Mouse (Mus musculus): Measurements from ENCODE around the gene Ppm1l. TPM values are rescaled to one million over a fixed set of nuclear protein-coding genes. Genes with fewer than 3 reads are reported as not detected.

Ppm1l gene
- polyA plus RNA-seq, 1 experiment from 2014 or later, result 17.0 TPM

DNA sequence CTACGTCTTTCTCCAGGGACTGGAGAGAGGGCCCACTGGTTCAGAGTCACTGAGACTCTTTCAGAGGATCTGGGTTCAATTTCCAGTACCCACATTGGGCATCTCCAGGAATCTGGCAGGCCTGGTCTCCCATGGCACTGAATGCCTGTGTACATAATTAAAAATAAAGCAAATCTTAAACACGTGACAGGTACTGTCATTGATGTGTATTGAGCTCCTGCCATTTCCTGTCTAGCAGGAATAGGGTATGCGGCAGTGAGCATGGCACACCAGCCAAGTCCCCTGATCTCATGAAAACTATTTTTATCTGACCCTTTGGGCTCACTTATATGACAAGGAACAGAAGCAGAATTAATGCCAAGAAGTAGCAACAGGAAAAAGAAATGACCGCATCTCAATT, 110.6 kb downstream of the Ppm1l start:
- ATAC-seq (ENCODE audit: low FRiP score), result no peak
- Histone ChIP-seq H3K27me3 (ENCODE audit: control insufficient read depth, insufficient read depth, low read length) (no peaks in the 10 kb centered on the region), H3K9me3 (ENCODE audit: control insufficient read depth, low read length) (no peaks in the 10 kb centered on the region), H3K36me3 (ENCODE audit: control insufficient read depth, insufficient read depth, low read length) (no peaks in the 10 kb centered on the region), H3K27ac (ENCODE audit: low read depth, low read length) (no peak overlapping the region), H3K4me1 (ENCODE audit: control insufficient read depth, insufficient read depth, low read length) (peaks cover 9% of the 10 kb centered on the region), H3K9ac (ENCODE audit: low read length) (no peak overlapping the region), H3K4me3 (ENCODE audit: low read depth, low read length) (no peak overlapping the region), H3K4me2 (no peak overlapping the region)
- peak; percentile 79 for DNase-seq (ENCODE audit: low spot score, missing footprints)
- 90% methylated on average over 4 of the region's 4 CpGs for WGBS

DNA sequence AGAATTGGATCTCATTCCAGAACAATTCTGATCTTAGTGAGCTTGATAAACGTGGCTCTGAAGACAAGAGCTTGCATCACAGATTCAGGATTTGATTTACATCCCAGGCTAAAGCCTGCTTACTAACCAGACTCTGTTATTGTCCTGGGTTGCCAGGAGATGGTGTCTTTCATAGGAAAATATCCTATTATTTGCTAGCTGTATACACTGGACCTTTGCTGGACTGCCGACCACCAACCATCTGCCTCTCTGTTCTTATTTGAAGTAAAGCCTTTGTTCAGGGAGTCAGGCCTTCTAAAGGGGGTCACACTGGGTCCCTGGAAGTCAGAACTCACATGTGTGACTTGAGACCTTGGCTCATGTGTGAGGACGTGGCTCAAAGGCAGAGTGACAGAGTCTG, 111.6 kb downstream of the Ppm1l start:
- no peak overlapping the region for H3K9ac ChIP-seq (ENCODE audit: low read length)
- H3K27ac ChIP-seq (ENCODE audit: low read depth, low read length), result peak overlapping the region; percentile 48; the same call in 1 of the 2 replicates
- DNase-seq (ENCODE audit: low spot score, missing footprints), result peak; percentile 85
- H3K4me3 ChIP-seq (ENCODE audit: low read depth, low read length), result no peak overlapping the region
- H3K4me2 ChIP-seq, result no peak overlapping the region
- 15% methylated on average over 3 of the region's 3 CpGs for WGBS
- H3K4me1 ChIP-seq (ENCODE audit: control insufficient read depth, insufficient read depth, low read length), result peaks cover 9% of the 10 kb centered on the region
- no peaks in the 10 kb centered on the region for H3K9me3 ChIP-seq (ENCODE audit: control insufficient read depth, low read length)
- H3K27me3 ChIP-seq (ENCODE audit: control insufficient read depth, insufficient read depth, low read length), result no peaks in the 10 kb centered on the region
- ATAC-seq (ENCODE audit: low FRiP score), result peak; percentile 82
- H3K36me3 ChIP-seq (ENCODE audit: control insufficient read depth, insufficient read depth, low read length), result no peaks in the 10 kb centered on the region

DNA sequence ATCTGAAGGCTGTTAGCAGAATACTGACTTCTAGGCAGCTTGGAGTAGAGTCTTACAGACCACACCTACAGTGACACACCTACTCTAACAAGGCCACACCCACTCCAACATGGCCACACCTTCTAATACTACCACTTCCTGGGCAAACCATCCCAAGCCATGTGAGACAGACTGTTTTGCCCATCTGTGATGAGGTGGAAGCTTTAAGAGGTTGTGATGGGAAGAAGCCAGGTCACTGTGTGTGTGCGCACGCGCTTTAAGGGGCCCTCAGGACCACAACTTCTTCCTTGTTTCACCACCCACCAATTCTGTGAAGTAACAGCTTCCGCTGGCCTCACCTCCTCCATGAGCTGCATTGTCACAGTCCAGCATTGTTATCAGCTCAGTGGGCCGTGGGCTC, 112.7 kb downstream of the Ppm1l start:
- DNase-seq (ENCODE audit: low spot score, missing footprints) (peak; percentile 74), ATAC-seq (ENCODE audit: low FRiP score) (no peak)
- no peaks in the 10 kb centered on the region for H3K36me3 ChIP-seq (ENCODE audit: control insufficient read depth, insufficient read depth, low read length)
- 82% methylated on average over 5 of the region's 5 CpGs for WGBS
- H3K4me2 ChIP-seq, result no peak overlapping the region
- H3K27me3 ChIP-seq (ENCODE audit: control insufficient read depth, insufficient read depth, low read length), result no peaks in the 10 kb centered on the region
- H3K4me1 ChIP-seq (ENCODE audit: control insufficient read depth, insufficient read depth, low read length), result peaks cover 9% of the 10 kb centered on the region
- no peaks in the 10 kb centered on the region for H3K9me3 ChIP-seq (ENCODE audit: control insufficient read depth, low read length)
- H3K4me3 ChIP-seq (ENCODE audit: low read depth, low read length), result no peak overlapping the region
- H3K9ac ChIP-seq (ENCODE audit: low read length), result no peak overlapping the region
- no peak overlapping the region for H3K27ac ChIP-seq (ENCODE audit: low read depth, low read length)

- H3K4me1 ChIP-seq (ENCODE audit: control insufficient read depth, insufficient read depth, low read length), result no peaks in the 10 kb centered on the region; the same call in none of the 2 replicates
- 93% methylated on average over 10 of the region's 10 CpGs for WGBS
- no peak for ATAC-seq (ENCODE audit: low FRiP score)
Observed at GRCm38 (mm10) chr3:69433580-69433979, 116.9 kb downstream of the Ppm1l start.

DNA sequence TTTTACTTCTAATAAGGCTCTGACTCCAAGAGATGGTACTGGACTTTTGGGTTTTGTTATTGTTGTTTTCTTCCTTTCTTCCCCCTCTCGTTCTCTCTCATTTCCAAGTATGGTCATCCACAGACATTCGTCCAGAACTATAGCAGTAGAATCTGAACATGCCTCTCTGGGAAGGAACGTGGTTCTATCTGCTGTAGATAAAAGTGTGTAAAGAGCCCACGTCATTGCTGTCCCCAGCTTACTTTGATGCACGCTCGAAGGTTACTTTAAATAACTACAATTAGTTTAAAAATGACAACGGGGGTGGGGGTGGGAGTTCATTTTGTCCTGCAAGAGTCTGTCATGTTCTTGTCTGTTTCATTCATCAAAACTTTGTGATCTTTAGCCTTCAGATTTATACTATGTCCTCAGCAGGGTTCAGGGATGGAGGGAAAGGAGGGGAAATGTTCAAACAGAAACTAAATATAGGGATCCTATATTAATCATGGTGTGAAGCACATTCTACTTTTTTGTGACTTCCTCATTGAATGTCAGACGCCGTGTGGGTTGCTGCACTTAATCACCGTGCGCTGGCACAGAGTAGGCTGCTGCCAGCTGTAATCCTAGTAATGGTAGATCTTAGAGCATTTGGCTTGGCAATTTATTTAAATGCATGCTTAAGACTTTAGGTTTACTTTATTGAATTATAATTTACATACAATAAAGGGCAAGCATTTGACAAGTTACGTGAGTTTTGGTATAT, 122.3 kb downstream of the Ppm1l start:
- no peaks in the 10 kb centered on the region for H3K27me3 ChIP-seq (ENCODE audit: control insufficient read depth, insufficient read depth, low read length)
- 90% methylated on average over 12 of the region's 12 CpGs for WGBS
- no peak for ATAC-seq (ENCODE audit: low FRiP score)
- no peak overlapping the region for H3K4me3 ChIP-seq (ENCODE audit: low read depth, low read length)
- no peak overlapping the region for H3K4me2 ChIP-seq
- H3K4me1 ChIP-seq (ENCODE audit: control insufficient read depth, insufficient read depth, low read length), result no peaks in the 10 kb centered on the region; the same call in 1 of the 2 replicates
- H3K27ac ChIP-seq (ENCODE audit: low read depth, low read length), result no peak overlapping the region
- DNase-seq (ENCODE audit: low spot score, missing footprints), result no peak
- H3K9me3 ChIP-seq (ENCODE audit: control insufficient read depth, low read length), result no peaks in the 10 kb centered on the region
- H3K9ac ChIP-seq (ENCODE audit: low read length), result no peak overlapping the region
- H3K36me3 ChIP-seq (ENCODE audit: control insufficient read depth, insufficient read depth, low read length), result no peaks in the 10 kb centered on the region

More at GRCm38 (mm10) chr3:69433580-69433979, 116.9 kb downstream of the Ppm1l start:
- H3K27me3 ChIP-seq (ENCODE audit: control insufficient read depth, insufficient read depth, low read length), result no peaks in the 10 kb centered on the region
- H3K4me3 ChIP-seq (ENCODE audit: low read depth, low read length), result no peak overlapping the region
- no peak overlapping the region for H3K9ac ChIP-seq (ENCODE audit: low read length)
- H3K4me2 ChIP-seq, result no peak overlapping the region
- no peaks in the 10 kb centered on the region for H3K36me3 ChIP-seq (ENCODE audit: control insufficient read depth, insufficient read depth, low read length)
- peak; percentile 17 for DNase-seq (ENCODE audit: low spot score, missing footprints)
- H3K9me3 ChIP-seq (ENCODE audit: control insufficient read depth, low read length), result no peaks in the 10 kb centered on the region
- H3K27ac ChIP-seq (ENCODE audit: low read depth, low read length), result no peak overlapping the region

GRCm38 (mm10) chr3:69440761-69441160, 124.1 kb downstream of the Ppm1l start:
- Histone ChIP-seq H3K4me3 (ENCODE audit: low read depth, low read length) (no peak overlapping the region), H3K4me1 (ENCODE audit: control insufficient read depth, insufficient read depth, low read length) (no peaks in the 10 kb centered on the region), H3K36me3 (ENCODE audit: control insufficient read depth, insufficient read depth, low read length) (no peaks in the 10 kb centered on the region), H3K27ac (ENCODE audit: low read depth, low read length) (no peak overlapping the region), H3K4me2 (no peak overlapping the region), H3K27me3 (ENCODE audit: control insufficient read depth, insufficient read depth, low read length) (no peaks in the 10 kb centered on the region), H3K9me3 (ENCODE audit: control insufficient read depth, low read length) (no peaks in the 10 kb centered on the region), H3K9ac (ENCODE audit: low read length) (no peak overlapping the region)
- ATAC-seq (ENCODE audit: low FRiP score), result no peak
- DNase-seq (ENCODE audit: low spot score, missing footprints), result peak; percentile 44
- WGBS, result 34% methylated on average over 5 of the region's 5 CpGs

DNA sequence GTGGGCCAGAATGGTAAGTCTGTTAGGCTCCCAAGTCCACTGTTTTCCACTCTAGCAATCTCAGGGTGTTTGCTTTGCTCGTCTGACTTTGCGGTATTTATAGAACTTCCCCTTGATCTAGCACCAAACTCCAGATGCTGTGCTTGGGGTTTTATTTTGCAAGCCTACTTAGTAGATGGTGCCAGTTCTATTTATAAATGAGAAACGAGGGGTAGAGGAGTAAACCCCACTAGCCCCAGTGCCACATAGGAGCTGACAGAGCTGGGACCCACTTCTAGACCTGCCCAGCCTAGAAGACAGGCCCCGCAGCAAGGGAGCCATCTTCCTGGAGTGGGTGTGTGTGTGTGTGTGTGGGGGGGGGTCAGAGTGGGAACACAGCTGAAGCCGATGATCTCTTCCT, 130.3 kb downstream of the Ppm1l start:
- Histone ChIP-seq H3K27me3 (ENCODE audit: control insufficient read depth, insufficient read depth, low read length) (no peaks in the 10 kb centered on the region), H3K36me3 (ENCODE audit: control insufficient read depth, insufficient read depth, low read length) (no peaks in the 10 kb centered on the region), H3K9me3 (ENCODE audit: control insufficient read depth, low read length) (no peaks in the 10 kb centered on the region), H3K4me2 (no peak overlapping the region), H3K9ac (ENCODE audit: low read length) (no peak overlapping the region), H3K4me3 (ENCODE audit: low read depth, low read length) (no peak overlapping the region), H3K27ac (ENCODE audit: low read depth, low read length) (no peak overlapping the region), H3K4me1 (ENCODE audit: control insufficient read depth, insufficient read depth, low read length) (no peaks in the 10 kb centered on the region)
- WGBS, result 92% methylated on average over 5 of the region's 5 CpGs
- no peak for ATAC-seq (ENCODE audit: low FRiP score)
- DNase-seq (ENCODE audit: low spot score, missing footprints), result peak; percentile 23

DNA sequence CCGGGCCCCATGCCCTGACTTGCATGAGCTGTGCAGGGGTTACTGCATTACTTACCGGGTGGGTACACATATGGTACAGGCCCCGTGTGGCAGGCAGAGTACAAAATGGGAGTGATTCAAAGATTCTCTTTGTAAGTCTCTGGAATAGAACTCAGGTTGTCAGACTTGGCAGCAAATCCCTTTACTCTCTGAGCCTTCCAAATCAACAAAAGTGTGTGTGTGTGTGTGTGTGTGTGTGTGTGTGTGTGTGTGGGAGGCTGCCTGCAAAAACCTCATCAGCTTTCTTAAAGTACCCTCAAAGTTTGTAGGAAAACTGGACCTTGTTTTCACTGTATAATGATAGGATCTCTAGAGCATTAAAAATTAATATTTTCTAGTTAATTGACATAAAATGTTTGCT, 132.4 kb downstream of the Ppm1l start:
- Histone ChIP-seq H3K27me3 (ENCODE audit: control insufficient read depth, insufficient read depth, low read length) (no peaks in the 10 kb centered on the region), H3K27ac (ENCODE audit: low read depth, low read length) (no peak overlapping the region), H3K9me3 (ENCODE audit: control insufficient read depth, low read length) (no peaks in the 10 kb centered on the region), H3K9ac (ENCODE audit: low read length) (no peak overlapping the region), H3K4me3 (ENCODE audit: low read depth, low read length) (no peak overlapping the region), H3K36me3 (ENCODE audit: control insufficient read depth, insufficient read depth, low read length) (no peaks in the 10 kb centered on the region), H3K4me1 (ENCODE audit: control insufficient read depth, insufficient read depth, low read length) (no peaks in the 10 kb centered on the region), H3K4me2 (no peak overlapping the region)
- WGBS, result 91% methylated on average over 3 of the region's 3 CpGs
- no peak for ATAC-seq (ENCODE audit: low FRiP score)
- peak; percentile 61 for DNase-seq (ENCODE audit: low spot score, missing footprints)

DNA sequence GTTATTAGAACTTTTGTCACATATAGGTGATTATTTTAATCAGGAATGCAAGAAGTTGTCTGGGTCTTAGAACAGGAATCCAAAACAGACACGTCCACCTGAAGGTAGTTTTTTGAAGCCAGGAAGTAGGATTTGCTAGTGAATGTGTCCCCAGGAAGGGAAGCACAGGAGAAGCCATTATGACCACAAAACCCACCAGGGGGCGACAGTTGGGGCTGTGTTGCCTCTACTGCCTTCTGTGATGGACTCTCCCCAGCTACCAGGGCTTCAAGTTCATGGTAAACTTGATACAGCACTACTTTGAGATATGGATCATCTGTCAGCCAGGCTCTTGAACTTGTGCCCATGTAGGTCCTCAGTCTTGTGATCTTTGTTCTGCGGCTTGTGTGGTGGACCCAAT, 137.7 kb downstream of the Ppm1l start:
- no peaks in the 10 kb centered on the region for H3K36me3 ChIP-seq (ENCODE audit: control insufficient read depth, insufficient read depth, low read length)
- no peak overlapping the region for H3K27ac ChIP-seq (ENCODE audit: low read depth, low read length)
- H3K9ac ChIP-seq (ENCODE audit: low read length), result no peak overlapping the region
- H3K4me3 ChIP-seq (ENCODE audit: low read depth, low read length), result no peak overlapping the region
- ATAC-seq (ENCODE audit: low FRiP score) (no peak), DNase-seq (ENCODE audit: low spot score, missing footprints) (no peak)
- H3K27me3 ChIP-seq (ENCODE audit: control insufficient read depth, insufficient read depth, low read length), result no peaks in the 10 kb centered on the region
- H3K9me3 ChIP-seq (ENCODE audit: control insufficient read depth, low read length), result no peaks in the 10 kb centered on the region
- no peaks in the 10 kb centered on the region for H3K4me1 ChIP-seq (ENCODE audit: control insufficient read depth, insufficient read depth, low read length)
- no peak overlapping the region for H3K4me2 ChIP-seq
- WGBS, result 86% methylated on average over 3 of the region's 3 CpGs
